Mouse (Mus musculus): ENCODE measurements around the gene Lmntd2. TPM values are rescaled to one million over a fixed set of nuclear protein-coding genes. Genes with fewer than 3 reads are reported as not detected.

The Lmntd2 gene
- polyA plus RNA-seq, 1 experiment = 0.26 TPM

DNA sequence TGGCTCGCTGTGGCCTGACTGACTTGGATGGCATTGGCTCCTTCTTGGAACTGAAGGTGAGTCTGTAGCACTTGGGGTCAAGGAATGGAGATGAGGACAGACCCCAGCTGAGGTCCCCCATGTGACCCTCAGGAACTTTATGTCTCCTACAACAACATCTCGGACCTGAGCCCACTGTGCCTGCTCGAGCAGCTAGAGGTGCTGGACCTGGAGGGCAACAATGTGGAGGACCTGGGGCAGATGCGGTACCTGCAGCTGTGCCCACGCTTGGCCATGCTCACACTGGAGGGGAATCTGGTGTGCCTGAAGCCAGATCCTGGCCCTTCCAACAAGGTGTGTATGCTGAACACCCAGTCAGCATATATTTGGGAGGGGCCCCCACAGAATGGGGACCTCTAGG lies 8.4 kb downstream of the Lmntd2 start:
- no peak for DNase-seq
- Histone ChIP-seq H3K4me1 (ENCODE audit: control insufficient read depth, insufficient read depth, low read length) (no peaks in the 10 kb centered on the region), H3K27ac (ENCODE audit: insufficient read depth, low read length) (no peak overlapping the region), H3K4me3 (replicated peaks; ENCODE audit: insufficient read depth, low read depth, low read length) (no peak overlapping the region), H3K27me3 (ENCODE audit: control insufficient read depth, insufficient read depth, low read length) (no peaks in the 10 kb centered on the region)
- no peak for TF ChIP-seq CTCF (IDR thresholded peaks at IDR 0.05; ENCODE audit: borderline replicate concordance, insufficient read depth, low read depth, low read length)
- TF ChIP-seq POLR2A (IDR thresholded peaks at IDR 0.05; ENCODE audit: borderline replicate concordance, insufficient read depth, low read length) = no peak
- WGBS = 89% methylated on average over 5 of the region's 5 CpGs

DNA sequence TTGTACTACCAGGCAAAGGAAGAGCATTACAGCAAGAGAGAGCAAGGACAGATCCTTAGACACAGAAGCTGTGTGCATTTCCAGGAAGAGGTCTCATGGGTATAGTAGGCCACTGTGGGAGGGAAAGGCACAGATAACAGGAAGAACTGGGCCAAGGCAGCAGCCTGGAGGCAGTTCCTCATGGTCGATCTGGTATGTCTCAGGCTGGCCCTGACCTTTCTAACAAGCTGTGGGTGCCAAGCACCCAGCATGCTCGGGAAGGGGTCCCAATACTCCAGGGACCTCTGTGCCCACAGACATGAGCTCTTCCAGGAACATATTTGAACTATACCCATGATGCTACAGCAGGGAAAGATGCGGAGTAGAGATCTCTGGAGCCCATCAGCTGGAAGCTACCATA lies 9.3 kb downstream of the Lmntd2 start:
- H3K27me3 ChIP-seq (ENCODE audit: control insufficient read depth, insufficient read depth, low read length) = no peaks in the 10 kb centered on the region
- TF ChIP-seq POLR2A (IDR thresholded peaks at IDR 0.05; ENCODE audit: borderline replicate concordance, insufficient read depth, low read length) = no peak
- TF ChIP-seq CTCF (IDR thresholded peaks at IDR 0.05; ENCODE audit: borderline replicate concordance, insufficient read depth, low read depth, low read length) = no peak
- WGBS = 61% methylated on average over 3 of the region's 3 CpGs

DNA sequence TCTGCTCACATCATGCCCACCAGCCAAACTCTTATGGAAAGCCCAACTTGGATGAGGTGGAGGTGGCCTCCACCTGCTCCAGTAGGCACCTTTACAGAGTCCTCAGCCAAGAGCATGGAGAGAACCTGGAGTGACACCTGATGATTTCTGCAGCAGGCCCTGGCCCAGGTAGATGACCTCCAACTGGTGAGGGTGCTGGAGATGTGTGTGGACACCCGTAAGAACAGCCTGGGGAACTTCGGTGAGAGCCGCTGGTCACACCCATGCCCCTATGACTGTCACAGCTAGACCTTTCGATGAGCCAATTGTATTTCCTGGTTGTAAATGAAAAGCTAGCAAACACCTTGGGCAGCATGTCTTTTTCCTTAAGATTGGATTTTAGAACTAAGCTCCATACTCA lies 15.8 kb downstream of the Lmntd2 start:
- H3K4me3 ChIP-seq (replicated peaks; ENCODE audit: insufficient read depth, low read depth, low read length) = no peak overlapping the region
- no peak overlapping the region for H3K27ac ChIP-seq (ENCODE audit: insufficient read depth, low read length)
- no peaks in the 10 kb centered on the region for H3K27me3 ChIP-seq (ENCODE audit: control insufficient read depth, insufficient read depth, low read length)
- peaks cover 3% of the 10 kb centered on the region; the same call in 1 of the 2 replicates for H3K4me1 ChIP-seq (ENCODE audit: control insufficient read depth, insufficient read depth, low read length)
- WGBS = 98% methylated on average over 4 of the region's 4 CpGs
- no peak for TF ChIP-seq POLR2A (IDR thresholded peaks at IDR 0.05; ENCODE audit: borderline replicate concordance, insufficient read depth, low read length)
- TF ChIP-seq CTCF (IDR thresholded peaks at IDR 0.05; ENCODE audit: borderline replicate concordance, insufficient read depth, low read depth, low read length) = no peak
- DNase-seq = no peak

More for the DNA sequence above, 9.3 kb downstream of the Lmntd2 start:
- no peak overlapping the region for H3K27ac ChIP-seq (ENCODE audit: insufficient read depth, low read length)
- H3K4me1 ChIP-seq (ENCODE audit: control insufficient read depth, insufficient read depth, low read length) = no peaks in the 10 kb centered on the region
- DNase-seq = no peak
- no peak overlapping the region for H3K4me3 ChIP-seq (replicated peaks; ENCODE audit: insufficient read depth, low read depth, low read length)

DNA sequence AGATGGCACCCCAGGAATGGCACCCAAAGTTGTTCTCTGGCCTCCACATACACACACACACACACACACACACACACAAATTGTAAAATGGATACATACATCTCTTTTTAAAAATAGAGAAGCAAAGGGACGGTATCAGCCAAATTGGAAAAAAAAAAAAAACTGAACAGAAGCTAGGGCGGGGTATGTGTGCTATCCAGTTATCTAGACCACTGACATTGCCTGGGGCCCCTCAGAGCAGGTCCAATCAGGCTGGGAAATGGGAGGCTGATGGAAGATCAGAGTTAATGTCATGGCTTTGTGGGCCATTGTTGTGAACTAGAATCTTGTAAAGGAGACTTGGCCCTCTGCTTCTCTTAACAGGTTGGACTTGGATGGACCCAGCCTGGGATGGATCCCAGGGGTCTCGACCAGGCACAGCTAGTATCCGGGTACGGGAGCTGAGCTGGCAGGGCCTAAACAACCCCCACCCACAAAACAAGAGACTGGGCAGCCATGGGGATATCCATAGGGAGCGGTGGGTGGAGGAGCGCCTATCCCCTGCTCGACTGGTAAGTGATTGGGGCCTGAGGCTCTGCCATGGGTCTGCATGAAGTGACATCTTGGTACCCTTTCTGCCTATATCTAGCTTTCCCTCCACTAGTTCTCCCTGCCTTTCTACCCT lies 17.1 kb downstream of the Lmntd2 start:
- 86% methylated on average over 8 of the region's 8 CpGs for WGBS
- TF ChIP-seq CTCF (IDR thresholded peaks at IDR 0.05; ENCODE audit: borderline replicate concordance, insufficient read depth, low read depth, low read length) (no peak), POLR2A (IDR thresholded peaks at IDR 0.05; ENCODE audit: borderline replicate concordance, insufficient read depth, low read length) (no peak)
- DNase-seq = no peak
- Histone ChIP-seq H3K27me3 (ENCODE audit: control insufficient read depth, insufficient read depth, low read length) (no peaks in the 10 kb centered on the region), H3K4me1 (ENCODE audit: control insufficient read depth, insufficient read depth, low read length) (peaks cover 14% of the 10 kb centered on the region), H3K27ac (ENCODE audit: insufficient read depth, low read length) (no peak overlapping the region), H3K4me3 (replicated peaks; ENCODE audit: insufficient read depth, low read depth, low read length) (no peak overlapping the region)

DNA sequence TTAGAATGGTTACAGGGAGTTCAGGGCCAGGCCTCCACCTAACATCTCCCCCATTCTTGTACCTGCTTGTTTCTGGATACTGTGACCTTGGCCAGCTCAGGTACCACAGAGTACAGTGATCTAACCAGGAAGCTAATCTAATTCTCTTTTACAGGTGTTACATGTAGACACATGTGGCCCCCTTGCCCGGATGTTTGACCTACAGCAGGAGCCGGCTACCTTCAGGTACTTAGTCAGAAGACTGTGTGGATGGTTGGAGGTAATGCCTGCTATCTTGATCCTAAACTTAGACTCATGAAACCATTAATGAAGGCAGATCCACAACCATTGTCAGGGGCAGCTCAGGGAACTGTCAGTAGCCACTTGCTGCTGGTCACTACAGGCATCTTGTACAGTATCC lies 18.1 kb downstream of the Lmntd2 start:
- WGBS = 94% methylated on average over 2 of the region's 2 CpGs
- H3K27ac ChIP-seq (ENCODE audit: insufficient read depth, low read length) = no peak overlapping the region
- DNase-seq = no peak
- H3K4me3 ChIP-seq (replicated peaks; ENCODE audit: insufficient read depth, low read depth, low read length) = no peak overlapping the region
- TF ChIP-seq CTCF (IDR thresholded peaks at IDR 0.05; ENCODE audit: borderline replicate concordance, insufficient read depth, low read depth, low read length) (no peak), POLR2A (IDR thresholded peaks at IDR 0.05; ENCODE audit: borderline replicate concordance, insufficient read depth, low read length) (no peak)
- H3K27me3 ChIP-seq (ENCODE audit: control insufficient read depth, insufficient read depth, low read length) = no peaks in the 10 kb centered on the region
- peaks cover 14% of the 10 kb centered on the region for H3K4me1 ChIP-seq (ENCODE audit: control insufficient read depth, insufficient read depth, low read length)

DNA sequence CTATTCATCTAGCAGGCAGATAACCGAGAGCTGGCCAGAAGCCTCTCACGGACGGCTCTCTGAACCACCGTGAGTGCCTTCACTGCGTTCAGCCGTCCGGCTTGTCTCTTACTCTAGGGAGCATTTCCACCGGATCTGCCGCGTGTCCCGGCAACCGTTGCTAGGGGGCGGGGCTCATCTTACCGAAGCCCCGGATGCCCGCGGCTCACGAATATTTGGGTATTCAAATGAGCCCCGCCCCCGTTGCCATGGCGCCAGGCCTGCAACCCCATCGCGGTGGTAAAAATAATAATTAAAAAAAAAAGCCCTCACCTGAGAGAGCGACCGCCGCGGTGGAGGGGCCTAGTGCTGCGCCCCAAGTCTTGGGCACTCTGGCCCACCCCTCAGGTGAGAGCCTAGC lies 19.1 kb downstream of the Lmntd2 start:
- H3K4me3 ChIP-seq (replicated peaks; ENCODE audit: insufficient read depth, low read depth, low read length) = peak overlapping the region; percentile 70
- TF ChIP-seq CTCF (IDR thresholded peaks at IDR 0.05; ENCODE audit: borderline replicate concordance, insufficient read depth, low read depth, low read length) (no peak), POLR2A (IDR thresholded peaks at IDR 0.05; ENCODE audit: borderline replicate concordance, insufficient read depth, low read length) (no peak)
- peaks cover 14% of the 10 kb centered on the region for H3K4me1 ChIP-seq (ENCODE audit: control insufficient read depth, insufficient read depth, low read length)
- peak; percentile 78 for DNase-seq
- no peaks in the 10 kb centered on the region for H3K27me3 ChIP-seq (ENCODE audit: control insufficient read depth, insufficient read depth, low read length)
- 2% methylated on average over 28 of the region's 28 CpGs for WGBS
- no peak overlapping the region for H3K27ac ChIP-seq (ENCODE audit: insufficient read depth, low read length)

DNA sequence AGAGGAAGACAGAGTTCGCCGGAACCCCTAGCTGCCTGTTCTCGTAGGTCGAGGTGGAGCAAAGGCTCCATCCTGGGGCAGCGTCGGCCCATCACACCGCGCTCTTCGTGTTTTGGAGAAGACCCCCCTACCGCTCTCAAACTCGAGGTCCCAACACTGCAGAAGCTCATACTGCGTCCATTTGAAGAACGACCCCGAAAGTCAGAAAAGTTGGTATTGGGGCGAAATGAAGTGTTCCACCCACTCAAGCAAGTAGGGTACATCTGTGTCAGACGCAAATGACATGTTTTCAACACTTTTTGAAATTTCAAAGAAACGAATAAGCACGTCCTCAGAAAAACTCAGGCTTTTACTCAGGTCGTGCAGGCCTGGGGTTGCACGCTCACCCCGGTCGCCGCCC lies 19.5 kb downstream of the Lmntd2 start:
- H3K27ac ChIP-seq (ENCODE audit: insufficient read depth, low read length) = no peak overlapping the region; the same call in 1 of the 2 replicates
- WGBS = under 1% methylated on average over 23 of the region's 23 CpGs
- no peak for DNase-seq
- peaks cover 14% of the 10 kb centered on the region for H3K4me1 ChIP-seq (ENCODE audit: control insufficient read depth, insufficient read depth, low read length)
- peak overlapping the region; percentile 70 for H3K4me3 ChIP-seq (replicated peaks; ENCODE audit: insufficient read depth, low read depth, low read length)
- TF ChIP-seq CTCF (IDR thresholded peaks at IDR 0.05; ENCODE audit: borderline replicate concordance, insufficient read depth, low read depth, low read length) = no peak
- TF ChIP-seq POLR2A (IDR thresholded peaks at IDR 0.05; ENCODE audit: borderline replicate concordance, insufficient read depth, low read length) = no peak
- no peaks in the 10 kb centered on the region for H3K27me3 ChIP-seq (ENCODE audit: control insufficient read depth, insufficient read depth, low read length)

DNA sequence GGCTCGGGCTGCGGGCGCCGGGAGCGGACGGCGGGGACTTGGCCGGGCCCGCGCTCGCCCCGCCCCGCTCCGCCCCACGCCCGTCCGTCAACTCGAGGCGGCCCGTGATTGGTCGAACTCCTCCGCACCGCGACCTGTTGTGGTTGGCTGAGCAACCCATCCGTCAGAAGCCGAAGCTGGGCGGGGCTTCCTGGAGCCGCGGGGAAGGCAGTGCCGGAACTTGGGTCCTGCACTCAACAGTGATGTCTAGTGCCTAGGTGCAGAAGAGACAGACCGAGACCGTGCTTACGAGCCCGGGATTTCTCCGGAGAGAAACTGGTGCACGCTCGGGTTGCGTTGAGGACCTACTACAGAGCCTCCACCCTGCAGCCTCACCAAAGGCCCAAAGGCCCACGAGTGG lies 19.9 kb downstream of the Lmntd2 start, which contains the start of the genes Hras and Lrrc56:
TSS of gene Hras (minus strand) at position 58 of the 400 bp plus-strand sequence.
TSS of gene Lrrc56 (plus strand) at position 210 of the 400 bp plus-strand sequence.
- TF ChIP-seq CTCF (IDR thresholded peaks at IDR 0.05; ENCODE audit: borderline replicate concordance, insufficient read depth, low read depth, low read length) (no peak), POLR2A (IDR thresholded peaks at IDR 0.05; ENCODE audit: borderline replicate concordance, insufficient read depth, low read length) (peak; percentile 97)
- H3K4me1 ChIP-seq (ENCODE audit: control insufficient read depth, insufficient read depth, low read length) = peaks cover 14% of the 10 kb centered on the region
- WGBS = under 1% methylated on average over 38 of the region's 39 CpGs
- H3K27me3 ChIP-seq (ENCODE audit: control insufficient read depth, insufficient read depth, low read length) = no peaks in the 10 kb centered on the region
- peak within 1 kb of the TSS; percentile 16 for H3K27ac ChIP-seq (ENCODE audit: insufficient read depth, low read length)
- DNase-seq = peak; percentile 98 to 99
- peak within 1 kb of the TSS; percentile 73 for H3K4me3 ChIP-seq (replicated peaks; ENCODE audit: insufficient read depth, low read depth, low read length)

Measured in cerebellum, adult 2 months (tissue).